Comparison of ENCODE assay signal across 8 mouse cellular contexts in genomic region chr5:137032033-137032421, GRCm38 (mm10). TPM values are rescaled to one million over a fixed set of nuclear protein-coding genes. Genes with fewer than 3 reads are reported as not detected.
DNase-seq lines count a peak whose midpoint lies in the region; ATAC-seq and TF ChIP-seq lines count a peak whose summit lies in the region.

No protein-coding gene starts in this region.

- H3K4me3 ChIP-seq in kidney, postnatal 0 days (replicated peaks; ENCODE audit: low read depth, low read length): peak overlapping the region; percentile 25
- H3K4me3 ChIP-seq in forebrain, embryonic 12.5 days (replicated peaks): peak overlapping the region; percentile 49
- peak overlapping the region; percentile 33 for H3K4me3 ChIP-seq in lung, postnatal 0 days (ENCODE audit: low read depth, low read length)
- peak overlapping the region; percentile 62 for H3K4me3 ChIP-seq in small intestine, adult 2 months (ENCODE audit: low read depth, low read length)

- H3K9me3 ChIP-seq in kidney, postnatal 0 days (replicated peaks; ENCODE audit: low read length): no peaks in the 10 kb centered on the region
- H3K9me3 ChIP-seq in forebrain, embryonic 12.5 days: no peaks in the 10 kb centered on the region
- no peaks in the 10 kb centered on the region for H3K9me3 ChIP-seq in lung, postnatal 0 days (ENCODE audit: low read length)

- WGBS in kidney, postnatal 0 days: under 1% methylated on average over 25 of the region's 33 CpGs
- under 1% methylated on average over 33 of the region's 33 CpGs for WGBS in forebrain, embryonic 12.5 days
- under 1% methylated on average over 31 of the region's 33 CpGs for WGBS in lung, postnatal 0 days
- WGBS in small intestine, adult 2 months: 2% methylated on average over 33 of the region's 33 CpGs

- peaks cover 40% of the 10 kb centered on the region for H3K27me3 ChIP-seq in kidney, postnatal 0 days (ENCODE audit: insufficient read depth, low read length)
- peaks cover 70% of the 10 kb centered on the region for H3K27me3 ChIP-seq in forebrain, embryonic 12.5 days
- peaks cover 35% of the 10 kb centered on the region for H3K27me3 ChIP-seq in lung, postnatal 0 days (replicated peaks; ENCODE audit: insufficient read depth, low read length)
- H3K27me3 ChIP-seq in small intestine, adult 2 months (ENCODE audit: control insufficient read depth, insufficient read depth, low read length): peaks cover 35% of the 10 kb centered on the region

- H3K9ac ChIP-seq in kidney, postnatal 0 days (ENCODE audit: low read depth, low read length): no peak overlapping the region
- H3K9ac ChIP-seq in forebrain, embryonic 12.5 days: peak overlapping the region; percentile 45
- H3K9ac ChIP-seq in lung, postnatal 0 days (replicated peaks; ENCODE audit: low read depth): no peak overlapping the region

- H3K4me1 ChIP-seq in kidney, postnatal 0 days (replicated peaks; ENCODE audit: insufficient read depth, low read length): peaks cover 23% of the 10 kb centered on the region
- H3K4me1 ChIP-seq in forebrain, embryonic 12.5 days: peaks cover 37% of the 10 kb centered on the region
- H3K4me1 ChIP-seq in lung, postnatal 0 days (ENCODE audit: insufficient read depth, low read depth, low read length): peaks cover 10% of the 10 kb centered on the region
- peaks cover 29% of the 10 kb centered on the region for H3K4me1 ChIP-seq in small intestine, adult 2 months (ENCODE audit: control insufficient read depth, insufficient read depth, insufficient read length, low read length)

- DNase-seq in kidney, postnatal 0 days (ENCODE audit: low spot score): no peak
- no peak for DNase-seq in kidney, adult 18-20 months
- DNase-seq in T-cell, adult 2 months (ENCODE audit: low spot score): peak; percentile 21
- peak; percentile 41 for DNase-seq in kidney, postnatal 10 days
- DNase-seq in lung, postnatal 0 days (ENCODE audit: low spot score): no peak
- no peak for DNase-seq in adipocyte (ENCODE audit: low spot score)

- no peak for TF ChIP-seq EP300 in lung, postnatal 0 days (IDR thresholded peaks at IDR 0.05)

- H3K4me2 ChIP-seq in kidney, postnatal 0 days (ENCODE audit: low read length): peak overlapping the region; percentile 88
- peak overlapping the region; percentile 98 for H3K4me2 ChIP-seq in forebrain, embryonic 12.5 days
- peak overlapping the region; percentile 76 for H3K4me2 ChIP-seq in lung, postnatal 0 days (replicated peaks; ENCODE audit: low read depth, low read length)

- no peak for TF ChIP-seq POLR2A in small intestine, adult 2 months (IDR thresholded peaks at IDR 0.05; ENCODE audit: low read depth, low read length)

- H3K36me3 ChIP-seq in kidney, postnatal 0 days (ENCODE audit: insufficient read depth, low read length): peaks cover 12% of the 10 kb centered on the region; the same call in 1 of the 2 replicates
- peaks cover 18% of the 10 kb centered on the region for H3K36me3 ChIP-seq in forebrain, embryonic 12.5 days (replicated peaks)
- H3K36me3 ChIP-seq in lung, postnatal 0 days (ENCODE audit: insufficient read depth, low read length): peaks cover 8% of the 10 kb centered on the region
- H3K36me3 ChIP-seq in small intestine, adult 2 months (ENCODE audit: control insufficient read depth, insufficient read depth, low read length): peaks cover 12% of the 10 kb centered on the region

- no peak for TF ChIP-seq CTCF in kidney, postnatal 0 days (IDR thresholded peaks at IDR 0.05; ENCODE audit: low read depth)
- peak; percentile 32; the same call in 1 of the 2 replicates for TF ChIP-seq CTCF in lung, postnatal 0 days (IDR thresholded peaks at IDR 0.05)
- no peak for TF ChIP-seq CTCF in small intestine, adult 2 months (IDR thresholded peaks at IDR 0.05; ENCODE audit: extremely low read depth, insufficient read length, insufficient replicate concordance, low read depth, low read length)

- no peak for ATAC-seq in kidney, postnatal 0 days (replicated peaks; ENCODE audit: low FRiP score, low read depth)
- peak; percentile 1; the same call in 1 of the 2 replicates for ATAC-seq in forebrain, embryonic 12.5 days (ENCODE audit: low FRiP score)
- ATAC-seq in lung, postnatal 0 days: no peak

- no peak overlapping the region for H3K27ac ChIP-seq in kidney, postnatal 0 days
- no peak overlapping the region for H3K27ac ChIP-seq in forebrain, embryonic 12.5 days
- H3K27ac ChIP-seq in lung, postnatal 0 days (ENCODE audit: low read length): no peak overlapping the region
- no peak overlapping the region for H3K27ac ChIP-seq in small intestine, adult 2 months (ENCODE audit: insufficient read depth, low read depth, low read length)

RNA-seq across cellular contexts. Expression of gene Vgf, which starts 5.8 kb away (rescaled TPM):
- 0.21 and 0.42 TPM in 2 replicates for polyA plus RNA-seq in kidney, postnatal 0 days (2015; fragmentation: Nextera tagmentation; extraction: Ambion mirVana)
- 0.68 and 0.92 TPM in 2 replicates for polyA plus RNA-seq in forebrain, embryonic 12.5 days (2016; fragmentation: Nextera tagmentation; extraction: Ambion mirVana)
- 0.12 and 0.19 TPM in 2 replicates for polyA plus RNA-seq in lung, postnatal 0 days (2015; fragmentation: Nextera tagmentation; extraction: Ambion mirVana)
- 0.48 and 0.99 TPM in 2 replicates for polyA plus RNA-seq in small intestine, adult 2 months (2012; rRNA removed)

RNA-seq across cellular contexts. Expression of gene Ap1s1, which starts 13.9 kb away (rescaled TPM):
- polyA plus RNA-seq in kidney, postnatal 0 days (2015; fragmentation: Nextera tagmentation; extraction: Ambion mirVana): 160 and 172 TPM in 2 replicates
- polyA plus RNA-seq in forebrain, embryonic 12.5 days (2016; fragmentation: Nextera tagmentation; extraction: Ambion mirVana): 209 and 221 TPM in 2 replicates
- polyA plus RNA-seq in lung, postnatal 0 days (2015; fragmentation: Nextera tagmentation; extraction: Ambion mirVana): 112 and 125 TPM in 2 replicates
- 27.3 and 52.7 TPM in 2 replicates for polyA plus RNA-seq in small intestine, adult 2 months (2012; rRNA removed)

RNA-seq across cellular contexts. Expression of gene Serpine1, which starts 40.0 kb away (rescaled TPM):
- polyA plus RNA-seq in kidney, postnatal 0 days (2015; fragmentation: Nextera tagmentation; extraction: Ambion mirVana): 0.05 and 0.13 TPM in 2 replicates
- 0.11 and 0.35 TPM in 2 replicates for polyA plus RNA-seq in forebrain, embryonic 12.5 days (2016; fragmentation: Nextera tagmentation; extraction: Ambion mirVana)
- 0.88 and 1.1 TPM in 2 replicates for polyA plus RNA-seq in lung, postnatal 0 days (2015; fragmentation: Nextera tagmentation; extraction: Ambion mirVana)
- 0.99 and 1.2 TPM in 2 replicates for polyA plus RNA-seq in small intestine, adult 2 months (2012; rRNA removed)

RNA-seq across cellular contexts. Expression of gene Znhit1, which starts 44.2 kb away (rescaled TPM):
- polyA plus RNA-seq in kidney, postnatal 0 days (2015; fragmentation: Nextera tagmentation; extraction: Ambion mirVana): 86.5 and 91.1 TPM in 2 replicates
- polyA plus RNA-seq in forebrain, embryonic 12.5 days (2016; fragmentation: Nextera tagmentation; extraction: Ambion mirVana): 97.9 and 102 TPM in 2 replicates
- polyA plus RNA-seq in lung, postnatal 0 days (2015; fragmentation: Nextera tagmentation; extraction: Ambion mirVana): 80.8 and 83.9 TPM in 2 replicates
- 47.6 and 92.2 TPM in 2 replicates for polyA plus RNA-seq in small intestine, adult 2 months (2012; rRNA removed)

RNA-seq across cellular contexts. Expression of gene Plod3, which starts 45.2 kb away (rescaled TPM):
- polyA plus RNA-seq in kidney, postnatal 0 days (2015; fragmentation: Nextera tagmentation; extraction: Ambion mirVana): 30.6 and 32.0 TPM in 2 replicates
- 34.5 and 36.4 TPM in 2 replicates for polyA plus RNA-seq in forebrain, embryonic 12.5 days (2016; fragmentation: Nextera tagmentation; extraction: Ambion mirVana)
- polyA plus RNA-seq in lung, postnatal 0 days (2015; fragmentation: Nextera tagmentation; extraction: Ambion mirVana): 38.3 and 41.7 TPM in 2 replicates
- 17.1 and 21.6 TPM in 2 replicates for polyA plus RNA-seq in small intestine, adult 2 months (2012; rRNA removed)

Comparison
In these comparisons a context has a peak if more than half of its experiments do, and no peak if none do; other contexts are left out.
1. DNase-seq: peak in T-cell, adult 2 months (single experiment) and kidney, postnatal 10 days (single experiment); none in kidney, postnatal 0 days (single experiment), kidney, adult 18-20 months (single experiment), lung, postnatal 0 days (single experiment) and adipocyte (single experiment).
2. Peak in every context shown above with its lines, with median percentiles within 50 percentile points of each other: H3K4me2 ChIP-seq and H3K4me3 ChIP-seq.